Mouse (Mus musculus) ES-Bruce4 (cell line): ENCODE results near the gene Prkar1b. TPM values are rescaled to one million over a fixed set of nuclear protein-coding genes. Genes with fewer than 3 reads are reported as not detected.

Experiments used
- H3K27ac ChIP-seq: 2 replicates; pipeline ENCODE4 v1.5.1; 2012; ENCODE audit warnings: low read length, inconsistent platforms; ENCODE audit not compliant: insufficient read depth
- H3K27me3 ChIP-seq: 2 replicates; pipeline ENCODE4 v1.6.1; 2012; ENCODE audit warnings: mild to moderate bottlenecking, low read length, inconsistent platforms; ENCODE audit not compliant: control insufficient read depth, poor library complexity, insufficient read depth, severe bottlenecking
- H3K36me3 ChIP-seq: 2 replicates; pipeline ENCODE4 v1.6.1; 2012; ENCODE audit warnings: inconsistent platforms, mild to moderate bottlenecking, low read length, moderate library complexity; ENCODE audit not compliant: control insufficient read depth, poor library complexity, insufficient read depth, severe bottlenecking
- H3K4me1 ChIP-seq: one replicate; pipeline ENCODE4 v1.8.1; 2011; ENCODE audit warnings: low read length; ENCODE audit not compliant: control insufficient read depth, insufficient read depth
- H3K4me3 ChIP-seq: 2 replicates; pipeline ENCODE4 v1.5.1; 2011; ENCODE audit warnings: low read depth, mild to moderate bottlenecking, low read length
- H3K9ac ChIP-seq: 2 replicates; pipeline ENCODE4 v1.6.1; 2012; ENCODE audit warnings: low read depth, mild to moderate bottlenecking, inconsistent platforms; ENCODE audit not compliant: poor library complexity, severe bottlenecking
- H3K9me3 ChIP-seq: replicated peaks from 2 replicates; pipeline ENCODE4 v1.6.1; 2012; ENCODE audit warnings: mild to moderate bottlenecking, low read length, inconsistent platforms; ENCODE audit not compliant: control insufficient read depth, poor library complexity, insufficient read depth, severe bottlenecking
- CTCF ChIP-seq: IDR thresholded peaks from one replicate; pipeline ENCODE4 v1.8.1; 2011; ENCODE audit warnings: low read depth, low read length
- EP300 ChIP-seq: IDR thresholded peaks from 2 replicates; pipeline ENCODE4 v1.6.1; 2011; ENCODE audit warnings: low read depth, low read length; ENCODE audit not compliant: insufficient read depth
- POLR2A ChIP-seq: IDR thresholded peaks from one replicate; pipeline ENCODE4 v1.8.1; 2011; ENCODE audit warnings: low read length; ENCODE audit not compliant: insufficient read depth
- polyA plus RNA-seq: library from polyadenylated mRNA; stranded (reverse); fragments of >200 nt; gene quantifications from 2 replicates; pipeline ENCODE4 v1.2.4, GENCODE M21; 2011; ENCODE audit warnings: low read depth; ENCODE audit not compliant: missing spikeins, insufficient read depth, insufficient read length

Prkar1b gene
- polyA plus RNA-seq, 1 experiment: 8.2 TPM

DNA sequence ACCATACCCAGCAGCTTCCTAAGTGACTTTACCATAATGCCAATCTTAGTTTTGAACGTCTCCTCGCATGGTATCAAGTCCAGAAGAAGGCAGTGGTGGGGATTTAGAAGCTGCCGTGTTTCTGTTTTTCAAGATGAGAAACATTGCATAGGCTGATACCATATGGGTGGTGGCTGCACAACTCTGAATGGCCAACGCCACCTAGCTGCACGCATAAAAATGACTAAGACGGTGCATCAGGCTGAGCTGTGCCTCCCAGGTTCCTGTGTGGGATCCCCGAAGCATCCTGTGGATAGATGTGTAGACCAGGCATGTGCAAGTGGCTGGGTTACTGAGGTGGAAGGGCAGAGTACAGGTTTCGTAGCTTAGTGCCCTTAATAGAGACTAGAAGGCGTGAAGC is 42.0 kb downstream of the Prkar1b start:
- Histone ChIP-seq H3K9ac (no peak overlapping the region), H3K27me3 (no peaks in the 10 kb centered on the region), H3K9me3 (no peaks in the 10 kb centered on the region), H3K36me3 (no peaks in the 10 kb centered on the region), H3K4me3 (no peak overlapping the region), H3K27ac (no peak overlapping the region), H3K4me1 (peaks cover 2% of the 10 kb centered on the region)
- TF ChIP-seq EP300 (no peak), CTCF (peak; percentile 54)

DNA sequence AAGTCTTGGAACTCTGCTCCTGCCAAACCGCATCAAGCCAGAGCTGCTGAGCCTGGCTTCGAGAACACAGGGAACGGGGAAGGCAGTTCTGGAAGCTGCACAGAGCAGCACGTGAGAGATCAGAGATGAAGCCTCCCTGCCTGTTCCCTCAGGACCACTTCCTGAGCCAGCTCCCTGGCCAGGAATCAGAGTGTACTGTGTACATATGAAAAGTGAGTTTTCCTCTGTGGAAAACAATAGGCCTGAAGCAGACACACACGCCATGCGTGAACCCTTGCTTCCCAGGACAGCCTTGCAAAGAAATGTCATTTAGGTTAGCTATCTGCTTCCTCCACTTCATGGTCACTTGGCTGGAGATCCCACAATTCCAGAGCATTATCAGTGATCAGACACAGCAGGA is 48.0 kb downstream of the Prkar1b start:
- no peak overlapping the region for H3K4me3 ChIP-seq
- no peak for TF ChIP-seq EP300
- no peak for TF ChIP-seq CTCF
- no peak for TF ChIP-seq POLR2A
- H3K9me3 ChIP-seq: no peaks in the 10 kb centered on the region
- no peak overlapping the region for H3K27ac ChIP-seq
- H3K36me3 ChIP-seq: no peaks in the 10 kb centered on the region
- no peaks in the 10 kb centered on the region for H3K4me1 ChIP-seq
- no peaks in the 10 kb centered on the region for H3K27me3 ChIP-seq
- no peak overlapping the region for H3K9ac ChIP-seq

DNA sequence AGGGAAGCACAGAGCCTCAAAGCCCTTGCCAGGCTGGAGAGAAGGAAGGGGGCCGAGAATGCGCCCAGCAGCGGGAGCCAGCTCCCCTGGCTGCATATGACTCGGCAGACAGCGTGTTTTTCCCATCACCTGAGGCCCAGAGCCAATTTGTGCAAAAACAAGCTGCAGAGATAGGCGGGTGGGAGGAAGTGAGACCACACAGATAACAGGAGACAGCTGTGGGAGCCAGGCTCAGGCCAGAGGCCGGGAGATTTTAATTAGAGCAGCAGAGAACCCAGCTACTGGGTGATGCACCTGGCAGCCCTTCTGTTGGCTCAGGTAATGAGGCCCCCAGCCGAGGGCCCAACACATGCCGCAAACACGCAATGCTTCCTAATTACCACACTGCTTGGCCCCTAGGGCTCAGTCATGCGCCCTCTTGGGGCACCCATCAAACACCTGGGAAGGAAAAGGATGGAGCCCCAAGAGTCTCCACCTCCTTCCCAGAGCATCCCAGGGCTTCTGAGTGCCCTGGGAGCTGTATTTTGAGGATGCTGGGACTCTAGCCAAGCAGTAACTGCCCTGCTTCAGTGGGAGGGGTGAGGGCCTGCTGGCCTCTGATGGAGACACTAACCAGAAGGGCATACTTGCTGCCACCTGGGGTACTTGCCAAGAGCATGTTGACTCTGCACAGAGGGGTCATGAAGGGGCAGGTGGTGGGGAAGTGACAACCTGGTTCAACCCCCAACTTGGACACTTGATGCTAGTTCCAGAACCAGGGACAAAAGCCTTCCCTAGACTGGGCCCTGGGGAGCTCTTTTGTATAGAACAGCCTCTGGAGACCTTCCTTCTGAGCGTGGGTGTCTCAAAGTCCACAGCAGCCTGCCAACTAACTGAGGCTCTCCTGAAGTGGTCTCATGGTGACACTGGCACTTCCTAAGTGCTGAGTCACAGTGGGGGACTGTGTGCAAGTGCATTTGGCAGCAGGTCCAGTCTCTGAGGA is 50.5 kb downstream of the Prkar1b start:
- H3K9ac ChIP-seq: no peak overlapping the region
- H3K4me1 ChIP-seq: peaks cover 1% of the 10 kb centered on the region
- TF ChIP-seq EP300: no peak
- no peak for TF ChIP-seq POLR2A
- no peak for TF ChIP-seq CTCF
- no peaks in the 10 kb centered on the region for H3K9me3 ChIP-seq
- H3K27ac ChIP-seq: no peak overlapping the region
- H3K27me3 ChIP-seq: no peaks in the 10 kb centered on the region
- no peak overlapping the region for H3K4me3 ChIP-seq
- no peaks in the 10 kb centered on the region for H3K36me3 ChIP-seq

DNA sequence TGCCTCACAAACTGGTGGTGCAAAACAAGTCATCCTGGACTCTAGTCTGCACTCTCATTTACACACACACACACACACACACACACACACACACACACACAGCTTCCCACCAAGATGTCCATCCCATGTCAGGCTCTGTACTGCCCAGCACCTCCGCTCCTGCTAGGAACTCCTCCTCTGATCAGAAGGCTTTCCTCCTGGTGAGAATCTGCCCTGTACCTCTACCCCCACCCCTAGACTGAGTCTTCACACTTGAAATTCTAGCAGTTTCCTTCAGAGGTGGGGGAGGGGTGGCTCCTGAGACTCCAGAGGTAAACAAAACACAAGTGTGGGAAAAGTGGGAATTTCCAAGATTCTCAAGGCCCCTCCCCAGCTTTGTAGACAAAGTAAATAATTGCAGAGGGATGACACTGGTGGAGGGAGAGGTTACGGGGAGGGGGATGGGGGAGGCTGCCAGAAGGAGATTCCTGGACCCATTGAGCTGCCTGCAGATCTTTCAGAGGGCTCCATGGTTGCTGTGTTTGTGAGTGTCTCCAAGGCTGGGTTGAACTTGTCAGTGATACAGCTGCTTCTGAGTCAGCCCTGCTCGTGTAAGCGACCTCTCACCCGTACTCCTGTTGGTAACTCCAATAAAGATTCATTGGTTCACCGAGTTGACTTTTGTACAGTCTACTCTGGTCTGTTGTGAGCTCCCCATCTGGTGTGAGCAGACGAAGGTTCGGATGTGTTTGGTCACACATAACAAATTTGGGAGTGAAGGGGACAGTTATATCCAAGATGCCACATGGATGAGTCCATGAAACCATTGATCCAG is 54.3 kb downstream of the Prkar1b start:
- no peaks in the 10 kb centered on the region for H3K27me3 ChIP-seq

DNA sequence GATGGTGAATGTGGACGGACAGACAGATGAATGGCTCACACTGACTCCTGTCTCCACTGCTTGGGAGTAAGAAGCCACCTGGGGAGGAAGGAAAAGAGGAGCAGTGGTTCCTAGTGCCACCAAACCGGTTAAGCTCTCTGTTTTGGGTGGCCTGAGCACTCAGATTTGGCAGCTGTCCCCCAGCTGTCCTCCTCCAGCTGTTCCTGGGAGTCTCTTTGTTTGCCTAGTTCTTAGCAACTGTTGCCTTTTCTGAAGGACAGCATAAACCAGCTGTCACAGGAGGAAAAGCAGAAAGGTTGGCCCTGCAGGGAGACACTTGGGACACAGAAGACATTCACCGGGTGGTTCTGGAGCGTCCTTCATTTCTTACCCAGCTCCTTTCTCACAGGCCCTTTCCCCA is 56.3 kb downstream of the Prkar1b start:
- H3K36me3 ChIP-seq: no peaks in the 10 kb centered on the region
- TF ChIP-seq CTCF: no peak
- TF ChIP-seq EP300: no peak
- TF ChIP-seq POLR2A: no peak
- no peaks in the 10 kb centered on the region for H3K27me3 ChIP-seq
- no peak overlapping the region for H3K4me3 ChIP-seq
- H3K9ac ChIP-seq: no peak overlapping the region
- no peaks in the 10 kb centered on the region for H3K9me3 ChIP-seq
- H3K27ac ChIP-seq: no peak overlapping the region
- peaks cover 1% of the 10 kb centered on the region for H3K4me1 ChIP-seq

More for the DNA sequence above, 54.3 kb downstream of the Prkar1b start:
- H3K9me3 ChIP-seq: no peaks in the 10 kb centered on the region
- TF ChIP-seq POLR2A: no peak
- H3K9ac ChIP-seq: no peak overlapping the region
- H3K27ac ChIP-seq: no peak overlapping the region
- no peak overlapping the region for H3K4me3 ChIP-seq
- peaks cover 1% of the 10 kb centered on the region for H3K4me1 ChIP-seq
- H3K36me3 ChIP-seq: no peaks in the 10 kb centered on the region

DNA sequence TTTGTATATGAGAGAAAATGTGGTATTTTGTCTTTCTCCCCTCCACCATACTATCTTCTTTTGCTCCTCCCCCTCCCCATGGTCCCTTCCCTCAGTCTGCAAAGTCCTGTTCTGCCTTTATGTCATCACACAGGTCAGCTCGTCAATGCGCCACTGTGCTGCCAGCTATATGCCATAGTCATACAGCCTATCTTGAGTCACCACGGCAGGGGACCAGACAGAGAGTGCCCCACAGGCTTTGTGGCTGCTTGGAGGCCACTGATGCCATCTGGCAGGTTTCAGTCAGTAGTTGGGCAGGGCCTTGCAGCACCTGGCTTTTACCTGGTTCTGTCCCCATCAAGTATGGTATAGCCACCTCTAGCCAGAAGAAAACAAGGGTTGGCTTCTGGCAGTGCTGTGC is 58.1 kb downstream of the Prkar1b start:
- no peak overlapping the region for H3K9ac ChIP-seq
- H3K27ac ChIP-seq: no peak overlapping the region
- H3K27me3 ChIP-seq: no peaks in the 10 kb centered on the region
- H3K4me3 ChIP-seq: no peak overlapping the region
- H3K36me3 ChIP-seq: no peaks in the 10 kb centered on the region
- no peak for TF ChIP-seq EP300
- no peak for TF ChIP-seq CTCF
- no peak for TF ChIP-seq POLR2A
- peaks cover 1% of the 10 kb centered on the region for H3K4me1 ChIP-seq
- H3K9me3 ChIP-seq: no peaks in the 10 kb centered on the region
